Mouse (Mus musculus): Measurements from ENCODE around the gene Plcd3.

Plcd3 gene

DNA sequence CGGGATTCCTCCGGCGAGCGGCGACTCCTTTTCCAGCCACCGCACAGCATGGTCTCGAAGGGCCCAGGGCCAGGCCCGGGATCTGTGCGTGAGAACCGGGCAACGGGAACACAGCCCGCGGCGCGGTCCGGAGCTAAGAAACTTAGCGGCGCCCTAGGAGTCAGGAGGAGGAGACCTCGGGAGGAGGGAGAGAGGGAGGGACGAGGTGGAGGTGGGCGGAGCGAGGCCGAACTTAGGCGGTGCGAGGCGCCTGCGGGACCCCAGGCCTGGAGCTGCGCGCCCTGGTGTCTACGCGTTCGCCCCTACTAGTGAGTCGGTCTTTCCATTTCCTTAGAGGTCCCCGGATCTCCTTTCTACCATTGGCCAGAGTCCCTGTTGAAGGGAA lies at the start of gene Plcd3, which contains the start of gene Acbd4:
TSS of gene Plcd3 (minus strand) at position 178 of the 385 bp plus-strand sequence.
TSS of gene Acbd4 (plus strand) at position 202 of the 385 bp plus-strand sequence.
- peak; percentile 88 for DNase-seq (ENCODE audit: low spot score)

DNA sequence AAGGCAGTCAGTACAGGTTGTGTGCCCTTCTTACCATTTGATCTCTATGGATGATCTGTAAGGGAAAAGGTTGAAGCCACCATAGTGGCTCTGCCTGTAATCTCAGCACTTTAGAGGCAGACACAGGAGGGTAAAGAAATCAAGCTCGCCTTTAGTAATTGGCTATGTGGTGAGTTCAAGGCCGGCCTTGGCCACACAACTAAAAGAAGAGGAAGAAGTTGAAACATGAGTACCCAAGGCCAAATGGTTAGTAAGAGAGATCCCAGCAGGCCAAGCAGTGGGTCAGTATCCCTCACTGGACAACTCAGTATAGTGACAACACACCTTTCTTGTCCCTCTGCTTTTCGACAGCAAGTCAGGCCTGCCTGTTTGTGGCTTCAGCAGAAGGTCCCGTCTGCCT lies 48.3 kb upstream of the Plcd3 start:
- DNase-seq (ENCODE audit: low spot score): no peak

DNA sequence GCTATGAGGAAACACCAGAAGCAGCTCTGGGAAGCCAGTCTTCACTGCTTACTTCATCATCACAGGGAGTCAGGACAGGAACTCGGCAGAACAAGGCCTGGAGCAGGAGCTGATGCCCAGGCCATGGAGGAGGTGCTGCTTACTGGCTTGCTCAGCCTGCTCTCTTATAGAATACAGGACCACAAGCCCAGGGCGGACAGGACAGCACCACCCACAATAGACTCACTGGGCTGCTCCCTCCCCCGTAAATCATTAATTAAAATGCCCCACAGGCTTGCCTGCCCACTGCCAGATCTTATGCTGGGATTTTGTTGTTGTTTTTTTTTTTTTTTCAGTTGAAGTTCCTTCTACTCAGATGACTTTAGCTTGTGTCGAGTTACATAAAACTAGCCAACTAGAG lies 46.3 kb upstream of the Plcd3 start:
- no peak for DNase-seq (ENCODE audit: low spot score)

DNA sequence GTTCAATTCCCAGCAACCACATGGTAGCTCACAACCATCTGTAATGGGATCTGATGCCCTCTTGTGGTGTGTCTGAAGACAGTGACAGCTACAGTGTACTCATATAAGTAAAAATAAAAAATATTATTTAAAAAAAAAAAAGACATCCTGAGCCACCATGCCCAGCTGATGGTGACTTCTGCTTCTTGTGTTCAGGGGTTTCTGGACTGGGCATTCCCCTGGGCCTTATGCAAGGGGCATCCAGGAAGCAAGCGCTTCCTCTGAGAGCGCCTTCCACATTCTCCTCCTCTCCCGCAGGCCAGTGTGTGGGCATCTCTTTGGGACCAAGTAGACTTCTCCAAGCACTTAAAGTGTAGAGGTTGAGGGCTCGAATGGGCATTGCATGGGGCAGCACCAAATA lies 44.9 kb upstream of the Plcd3 start:
- DNase-seq (ENCODE audit: low spot score): no peak

DNA sequence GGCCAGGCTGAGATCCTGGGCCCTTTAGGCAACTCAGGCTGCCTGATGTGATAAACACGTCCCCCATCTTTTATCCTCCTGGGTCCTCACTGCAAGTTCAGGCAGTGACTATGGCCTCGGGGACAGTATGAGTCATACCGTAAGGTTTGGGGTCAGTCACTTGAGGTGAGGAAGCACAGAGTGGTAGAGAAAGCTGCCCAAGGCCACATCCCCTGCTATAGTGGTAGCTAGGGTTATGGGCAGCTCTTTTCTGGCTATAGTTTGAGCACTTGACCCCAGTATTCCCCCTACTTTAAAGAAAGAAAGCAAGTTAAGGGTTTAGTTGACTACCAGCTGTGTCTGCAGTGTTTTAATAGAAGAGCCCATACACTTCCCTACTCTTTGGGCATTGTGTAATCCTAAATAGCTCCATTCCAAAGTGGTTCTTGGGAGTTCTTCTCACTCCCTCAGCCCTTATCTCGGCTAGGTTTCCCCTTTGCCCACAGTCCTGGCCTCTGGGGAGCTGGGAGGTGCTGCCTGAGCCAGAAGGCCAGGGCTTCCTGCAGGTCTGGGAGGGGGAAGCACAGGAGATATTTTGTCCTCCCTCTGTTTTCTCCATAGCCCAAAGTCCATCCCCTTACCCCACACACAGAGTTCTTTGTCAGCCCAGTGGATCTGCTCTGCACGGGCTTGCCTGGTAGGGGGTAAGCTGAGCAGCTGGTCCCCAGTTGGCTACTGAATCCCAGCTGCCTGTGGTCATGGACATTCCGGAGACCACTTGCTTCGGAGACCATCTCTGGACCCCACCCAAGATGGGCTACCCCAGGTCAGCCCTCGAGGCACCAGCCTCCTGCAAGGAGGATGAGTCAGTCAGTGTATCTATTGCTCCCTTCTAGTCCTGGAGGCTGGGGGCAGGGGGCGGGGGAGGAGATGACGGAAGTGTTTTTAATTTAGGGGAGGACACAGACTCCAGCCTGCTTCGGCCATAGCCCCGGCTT lies 43.1 kb upstream of the Plcd3 start:
- DNase-seq (ENCODE audit: low spot score): no peak

DNA sequence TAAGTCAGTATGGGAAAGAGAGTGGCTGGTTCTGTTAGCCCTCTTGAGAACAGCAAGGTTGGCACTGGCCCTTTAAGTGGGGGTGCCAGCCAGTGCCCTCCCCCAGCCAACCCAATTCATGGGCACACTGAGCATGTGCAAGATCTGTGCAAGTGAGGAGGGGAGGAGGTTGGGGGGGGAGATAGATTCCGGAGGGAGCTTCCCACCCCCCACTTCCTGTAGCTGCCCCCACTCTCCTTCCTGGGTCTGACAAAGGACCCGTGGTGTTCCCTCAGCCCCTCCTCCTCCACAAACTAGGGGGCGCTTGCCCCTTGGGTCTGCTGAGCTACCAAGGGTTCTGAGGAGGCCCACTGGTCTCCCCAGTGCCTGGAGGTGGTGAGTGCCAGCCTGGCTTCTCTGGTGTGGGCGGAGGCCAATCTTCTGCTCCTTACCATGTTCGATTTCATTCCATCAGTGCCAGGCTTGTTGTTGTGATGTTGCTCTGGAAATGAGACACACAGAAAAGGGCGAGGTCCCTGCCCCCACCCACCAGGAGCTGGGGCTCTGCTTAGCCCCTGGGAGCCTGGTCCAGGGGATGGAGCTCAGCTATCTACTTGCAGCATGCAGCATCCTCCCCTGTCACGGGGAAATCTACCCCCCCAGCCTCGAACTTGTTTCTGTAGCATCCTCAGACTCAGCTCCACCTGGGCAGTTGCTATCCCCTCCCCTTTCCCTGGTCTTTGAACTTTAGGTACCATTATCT lies 41.2 kb upstream of the Plcd3 start:
- peak; percentile 63 for DNase-seq (ENCODE audit: low spot score)

DNA sequence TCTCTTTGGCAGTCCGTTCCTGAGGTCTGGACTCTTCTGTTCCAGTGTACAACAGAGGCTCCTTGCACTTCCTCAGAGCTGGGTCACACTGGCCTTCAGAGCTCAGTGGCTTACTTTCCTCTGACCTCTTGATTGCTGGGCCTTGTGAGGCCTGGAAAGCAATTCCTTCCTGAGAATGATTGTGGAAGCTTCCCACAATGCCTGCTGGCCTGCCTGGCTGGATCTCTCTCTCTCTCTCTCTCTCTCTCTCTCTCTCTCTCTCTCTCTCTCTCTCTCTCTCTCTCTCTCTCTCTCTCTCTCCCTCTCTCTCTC lies 40.4 kb upstream of the Plcd3 start:
- no peak for DNase-seq (ENCODE audit: low spot score)

DNA sequence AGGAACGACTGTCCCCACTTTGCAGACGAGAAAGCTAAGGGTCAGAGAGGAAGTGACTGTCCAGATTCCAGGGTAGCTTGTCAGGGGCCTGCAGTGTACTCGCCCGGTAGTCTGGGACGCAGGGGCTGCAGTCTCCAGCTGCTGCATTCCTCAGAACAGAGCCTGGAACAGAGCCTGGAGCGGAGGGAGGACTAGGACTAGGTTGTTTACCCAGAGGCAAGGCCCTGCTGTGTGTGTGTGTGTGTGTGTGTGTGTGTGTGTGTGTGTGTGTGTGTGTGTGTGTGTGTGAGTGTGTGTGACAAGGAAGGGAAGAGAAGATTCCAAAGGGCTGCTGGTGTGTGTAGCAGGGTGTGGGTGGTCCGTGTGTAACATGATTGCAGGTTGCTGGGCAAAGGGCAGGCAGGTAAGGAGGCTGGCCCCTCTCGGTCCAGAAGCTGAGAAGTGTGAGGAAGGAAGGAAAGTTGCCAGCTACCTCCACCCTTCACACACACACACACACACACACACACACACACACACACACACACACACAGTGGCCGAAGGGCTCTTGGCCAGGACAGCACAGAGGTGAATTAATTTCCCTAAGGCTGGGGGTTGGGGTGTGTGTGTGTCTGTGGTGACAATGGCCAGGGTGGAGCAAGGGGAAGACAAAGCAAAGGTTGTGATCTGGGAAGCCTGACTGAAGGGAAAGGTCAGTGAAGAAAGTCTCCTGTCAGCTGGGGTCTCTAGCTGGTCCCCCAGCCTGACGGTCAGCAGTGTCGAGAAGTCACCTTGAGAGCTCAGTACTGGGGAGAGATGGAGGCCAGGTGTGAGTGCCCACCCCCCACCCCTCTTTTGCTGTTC lies 39.9 kb upstream of the Plcd3 start:
- DNase-seq (ENCODE audit: low spot score): peak; percentile 85

DNA sequence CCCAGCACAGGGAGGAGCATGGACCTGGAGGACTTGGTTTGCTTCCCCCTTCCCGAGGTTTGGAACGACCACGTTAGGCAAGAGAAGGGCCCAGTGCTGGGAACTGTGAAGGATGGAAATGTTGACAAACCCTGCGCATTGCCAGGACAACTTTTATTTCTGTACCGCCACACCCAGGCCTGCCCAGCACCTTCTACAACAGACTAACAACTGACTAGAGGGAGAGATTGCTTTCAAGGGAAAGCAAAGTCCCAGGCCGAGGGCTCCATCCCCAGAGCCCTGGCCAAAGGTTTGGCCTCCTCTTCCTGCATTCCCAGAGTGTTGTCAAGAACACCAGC lies 39.3 kb upstream of the Plcd3 start:
- no peak for DNase-seq (ENCODE audit: low spot score)

DNA sequence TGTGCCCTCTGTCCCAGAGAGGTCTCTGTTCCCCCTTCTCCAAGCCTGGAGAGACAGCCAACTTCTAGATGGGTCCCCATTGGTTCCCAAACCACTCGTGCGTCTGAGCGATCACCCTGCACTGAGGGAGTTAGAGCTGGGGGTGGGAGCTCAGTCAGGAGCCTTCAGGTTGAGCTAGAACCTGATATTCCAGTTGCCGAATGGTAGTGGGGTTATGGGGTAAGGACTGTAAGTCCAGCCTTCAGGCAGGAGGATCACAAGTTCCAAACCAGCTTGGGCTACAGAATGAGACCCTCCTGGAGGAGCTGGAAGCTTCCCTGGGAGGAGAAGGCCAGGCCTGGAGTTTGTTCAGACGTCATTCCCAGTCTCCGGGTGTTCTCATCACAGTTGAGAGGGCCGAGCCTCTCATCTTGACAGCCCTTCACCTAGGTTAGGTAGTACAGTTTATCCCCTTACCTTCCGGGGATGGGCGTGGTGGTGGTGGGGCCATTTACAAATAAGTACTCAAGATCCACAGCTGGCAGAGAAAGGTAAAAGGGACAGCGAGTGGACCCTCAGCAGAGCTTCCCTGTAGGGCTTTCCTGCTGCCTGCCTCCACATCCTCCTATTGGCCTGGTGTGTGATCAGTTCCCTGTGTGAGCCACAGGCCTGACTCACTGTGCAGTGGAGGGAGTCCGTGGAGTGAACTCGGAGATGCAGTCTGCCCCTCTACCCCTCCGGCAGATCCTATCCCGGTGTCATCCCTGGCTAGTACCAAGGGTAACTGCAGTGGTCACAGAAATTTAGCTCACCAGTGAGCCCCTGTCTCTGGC lies 38.7 kb upstream of the Plcd3 start:
- DNase-seq (ENCODE audit: low spot score): no peak

DNA sequence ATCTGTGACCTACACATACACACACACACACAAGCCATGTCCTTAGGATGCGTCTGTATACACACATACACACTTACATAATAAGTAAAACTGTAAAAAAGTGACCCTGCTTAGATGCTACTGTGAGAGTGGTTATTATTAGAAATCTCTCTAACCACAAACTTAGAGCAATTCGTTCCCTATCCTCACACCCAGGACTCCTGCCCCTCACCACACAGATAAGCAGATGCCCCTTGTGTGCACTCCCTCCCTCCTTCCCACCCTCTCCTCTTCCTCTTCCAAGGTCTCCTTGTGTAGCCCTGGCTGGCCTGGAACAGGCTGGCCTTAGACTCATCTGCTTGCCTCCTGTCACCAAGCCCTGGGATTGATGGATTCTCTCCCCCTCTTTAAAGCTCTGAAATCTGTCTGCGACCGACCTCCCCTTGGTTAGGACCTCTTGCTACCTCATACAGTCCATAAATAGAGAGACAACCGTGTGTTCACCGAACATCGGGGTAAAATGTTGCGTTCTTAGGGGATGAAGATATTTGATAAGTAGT lies 34.6 kb upstream of the Plcd3 start:
- DNase-seq (ENCODE audit: low spot score): no peak

DNA sequence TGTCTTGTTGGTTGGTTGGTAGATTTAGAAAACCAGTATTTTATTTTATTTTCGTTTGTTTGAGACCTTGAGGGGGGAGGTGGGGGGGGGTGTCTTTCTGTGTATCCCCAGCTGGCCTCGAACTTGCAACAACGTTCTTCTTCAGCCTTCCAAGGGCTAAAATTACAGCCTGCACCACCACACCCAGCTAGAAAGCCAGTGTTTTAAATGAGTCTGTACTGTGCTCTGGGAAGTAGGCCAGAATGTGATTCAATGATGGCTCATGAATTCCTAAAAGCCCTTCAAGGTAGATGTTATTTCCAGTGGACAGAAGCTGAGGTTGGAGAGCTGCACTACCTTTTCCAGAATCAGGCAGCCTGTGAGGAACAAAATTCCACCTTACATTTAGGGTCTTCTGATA lies 32.8 kb upstream of the Plcd3 start:
- DNase-seq (ENCODE audit: low spot score): no peak

DNA sequence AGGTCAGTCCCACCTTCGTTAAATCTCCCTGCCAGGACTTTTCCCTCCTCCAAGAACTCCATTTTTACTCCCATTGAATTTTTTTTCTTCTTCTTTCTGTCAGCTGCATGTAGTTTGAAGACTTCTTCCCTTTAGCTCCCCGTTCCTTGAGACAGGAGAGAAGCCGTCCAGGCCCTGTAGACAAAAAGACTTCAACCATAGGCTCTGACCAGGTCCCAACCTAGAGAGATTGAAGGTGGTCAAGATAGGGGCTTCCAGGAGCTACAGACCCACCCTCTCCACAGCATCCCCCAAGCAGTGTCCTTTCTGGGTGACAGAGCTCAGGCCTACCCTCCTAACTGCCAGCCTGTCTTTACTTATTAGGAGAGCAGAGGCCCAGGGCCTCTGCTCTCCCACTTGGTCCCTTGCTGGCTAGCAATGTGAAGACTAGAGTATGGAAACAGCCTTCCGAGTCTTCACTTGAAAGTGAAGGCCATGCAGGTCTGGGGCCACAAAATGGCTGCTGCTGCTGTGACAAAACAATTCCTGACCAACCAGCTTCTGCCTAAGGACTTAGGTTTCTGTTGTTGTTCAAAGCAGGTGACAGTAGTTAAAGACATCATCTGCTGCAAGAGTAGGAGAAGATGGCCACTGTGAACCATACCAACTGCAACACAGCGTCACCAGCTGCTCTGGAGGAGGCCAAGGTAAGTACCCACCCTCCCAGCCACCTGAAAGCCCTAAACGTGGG lies 32.2 kb upstream of the Plcd3 start:
- DNase-seq (ENCODE audit: low spot score): no peak

DNA sequence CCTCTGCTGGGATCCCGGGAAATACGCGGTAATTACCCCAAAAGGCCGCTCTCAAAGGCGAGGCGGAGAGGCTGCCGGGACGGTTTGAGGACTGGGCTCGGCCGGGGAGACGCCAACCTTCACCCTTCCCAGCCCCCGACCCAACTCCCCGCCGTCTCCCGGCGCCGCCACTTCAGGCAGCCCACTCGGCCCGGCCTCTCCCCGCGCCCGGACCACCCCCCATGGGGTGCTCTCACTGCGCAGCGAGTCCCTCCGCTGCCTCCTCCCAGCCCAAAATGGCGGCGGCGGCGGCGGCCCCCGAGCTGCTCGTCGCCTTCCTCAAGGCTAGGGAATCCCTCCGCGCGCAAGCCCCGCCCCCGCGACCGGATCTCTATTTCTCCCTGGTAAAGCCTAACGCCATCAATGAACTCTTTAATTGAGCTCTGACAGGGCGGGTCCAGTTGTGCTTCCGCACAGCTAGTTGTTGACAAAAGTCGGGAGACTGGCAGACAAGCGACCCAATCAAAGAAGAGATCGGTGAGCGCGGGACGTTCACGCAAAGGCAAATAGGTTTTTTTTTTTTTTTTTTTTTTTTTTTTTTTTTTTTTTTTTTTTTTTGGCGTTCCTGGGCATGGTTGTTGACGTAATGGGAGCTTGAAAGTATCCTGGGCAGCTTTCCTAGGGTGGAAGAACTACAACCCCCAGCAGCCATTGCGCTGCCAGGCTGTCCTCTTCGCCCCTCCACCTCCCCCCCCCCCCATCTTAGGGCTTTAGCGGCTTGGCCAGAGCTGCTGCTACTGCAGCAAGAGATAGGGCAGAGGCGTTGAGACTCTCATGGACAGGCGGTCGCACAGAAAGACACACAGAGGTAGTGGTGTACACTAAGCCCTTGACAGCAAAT lies 31.4 kb upstream of the Plcd3 start:
- peak; percentile 99 for DNase-seq (ENCODE audit: low spot score)

DNA sequence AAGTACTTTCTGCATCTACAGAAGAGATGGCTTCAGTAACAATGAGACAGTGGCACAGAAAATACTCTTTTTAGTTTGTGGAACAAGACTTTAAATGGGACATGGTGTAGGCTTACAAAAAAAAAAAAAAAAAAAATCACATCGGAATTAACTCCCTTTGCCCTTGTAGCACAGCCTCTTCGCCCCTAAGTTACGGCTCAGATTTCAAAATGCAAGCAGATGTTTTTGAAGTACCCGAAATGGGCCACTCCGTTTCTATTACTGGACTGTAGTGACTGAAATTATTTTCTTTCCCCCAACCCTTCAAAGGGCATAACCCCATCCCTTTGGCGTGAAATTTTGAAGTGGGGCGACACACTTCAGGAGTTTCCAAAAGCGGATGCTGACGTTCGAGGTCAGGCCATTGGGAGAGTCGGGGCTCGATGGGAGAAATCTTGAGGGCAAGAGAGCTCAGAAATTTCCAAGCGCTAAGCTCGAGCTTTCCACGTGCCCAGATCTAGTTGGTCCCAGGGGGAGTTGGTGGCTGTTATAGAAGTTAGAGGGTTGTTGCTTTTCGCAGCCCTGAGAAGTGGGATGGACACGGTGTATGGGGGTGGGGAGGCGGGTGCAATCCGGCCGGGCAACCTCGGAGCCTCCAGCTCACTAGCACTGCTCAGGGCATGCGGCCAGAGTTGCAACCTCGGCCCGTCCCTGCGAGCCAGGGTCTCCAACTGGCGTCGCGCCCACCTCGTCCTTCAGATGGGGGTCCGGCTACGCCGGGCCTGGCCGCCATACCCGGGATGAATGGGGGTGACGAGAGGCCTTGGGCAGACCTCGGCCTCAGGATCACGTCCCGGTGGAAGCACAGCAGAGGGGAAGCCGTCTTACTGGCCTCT lies 30.5 kb upstream of the Plcd3 start, which contains the start of gene Hexim2:
TSS of gene Hexim2 (plus strand) at position 729 of the 875 bp plus-strand sequence.
- peak; percentile 59 for DNase-seq (ENCODE audit: low spot score)

DNA sequence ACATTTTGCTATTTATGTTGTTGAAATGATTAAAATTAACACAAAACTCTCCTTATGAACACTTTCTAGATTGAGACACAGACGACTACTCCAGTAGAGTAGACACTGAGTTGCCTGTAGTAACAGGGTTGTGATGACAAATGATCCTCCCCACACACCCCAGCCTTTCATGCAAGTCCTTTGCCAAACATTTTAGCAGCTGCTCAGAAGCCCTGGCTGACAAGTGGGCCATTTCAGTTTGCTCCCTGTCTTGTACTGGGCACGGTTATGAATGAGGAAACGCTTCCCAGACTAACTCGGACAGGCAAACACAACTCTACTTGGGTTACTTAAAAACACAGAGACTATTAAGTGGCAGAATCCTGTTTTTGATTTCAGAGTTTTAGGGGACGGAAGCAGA lies 18.9 kb upstream of the Plcd3 start:
- DNase-seq (ENCODE audit: low spot score): no peak

DNA sequence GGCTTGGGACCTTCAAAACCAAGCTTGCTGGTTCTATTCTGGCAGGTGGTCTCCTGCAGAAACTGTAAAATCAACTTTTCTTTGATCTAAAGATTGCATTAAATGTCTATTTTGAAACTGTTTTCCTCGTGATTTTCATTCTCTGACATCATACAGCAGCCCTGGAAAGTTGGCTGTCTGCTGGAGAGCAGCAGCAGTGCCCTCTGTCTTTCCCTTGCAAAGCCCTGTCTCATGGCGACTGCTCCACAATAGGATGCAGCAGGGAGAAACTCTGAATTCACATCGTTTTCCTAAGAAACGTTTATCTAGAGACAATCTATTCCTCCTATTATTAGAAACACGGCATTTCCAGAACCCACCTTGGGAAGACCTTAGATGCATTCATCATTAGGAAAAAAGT lies 18.2 kb upstream of the Plcd3 start:
- no peak for DNase-seq (ENCODE audit: low spot score)

DNA sequence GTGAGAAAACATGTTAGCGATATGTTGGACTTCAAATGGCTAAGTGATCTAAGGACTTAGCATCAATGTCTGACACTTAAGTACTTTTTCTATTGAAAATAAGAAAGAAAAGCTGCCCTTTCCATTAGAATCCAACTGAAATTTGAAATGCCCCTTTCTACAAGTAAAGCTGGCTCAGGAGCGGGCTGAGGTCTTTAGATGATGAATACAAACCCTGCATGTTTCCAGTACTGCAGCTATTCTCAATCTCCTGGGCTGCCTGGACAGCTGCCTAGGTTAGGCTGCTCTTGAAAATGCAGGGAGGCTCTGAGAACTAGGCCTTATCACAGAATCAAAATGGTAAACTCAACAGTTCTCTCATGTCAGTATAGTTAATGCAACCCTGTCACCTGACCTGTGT lies 17.4 kb upstream of the Plcd3 start:
- DNase-seq (ENCODE audit: low spot score): no peak

DNA sequence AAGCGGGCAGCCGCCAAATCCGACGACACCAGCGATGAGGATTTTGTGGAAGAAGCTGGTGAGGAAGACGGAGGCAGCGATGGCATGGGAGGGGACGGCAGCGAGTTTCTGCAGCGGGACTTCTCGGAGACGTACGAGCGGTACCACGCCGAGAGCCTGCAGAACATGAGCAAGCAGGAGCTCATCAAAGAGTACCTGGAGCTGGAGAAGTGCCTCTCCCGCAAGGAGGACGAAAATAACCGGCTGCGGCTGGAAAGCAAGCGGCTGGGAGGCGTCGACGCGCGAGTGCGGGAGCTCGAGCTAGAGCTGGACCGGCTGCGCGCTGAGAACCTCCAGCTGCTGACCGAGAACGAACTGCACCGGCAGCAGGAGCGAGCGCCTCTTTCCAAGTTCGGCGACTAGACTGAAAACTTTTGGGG lies 16.1 kb upstream of the Plcd3 start:
- DNase-seq (ENCODE audit: low spot score): no peak
